Mouse (Mus musculus): ENCODE measurements at regions not wholly inside any gene's neighbourhood (a gene's known extent, or its start where the extent isn't known, plus 50 kb on each side); places are given as distances from the start of the nearest gene placed in this dataset.

DNA sequence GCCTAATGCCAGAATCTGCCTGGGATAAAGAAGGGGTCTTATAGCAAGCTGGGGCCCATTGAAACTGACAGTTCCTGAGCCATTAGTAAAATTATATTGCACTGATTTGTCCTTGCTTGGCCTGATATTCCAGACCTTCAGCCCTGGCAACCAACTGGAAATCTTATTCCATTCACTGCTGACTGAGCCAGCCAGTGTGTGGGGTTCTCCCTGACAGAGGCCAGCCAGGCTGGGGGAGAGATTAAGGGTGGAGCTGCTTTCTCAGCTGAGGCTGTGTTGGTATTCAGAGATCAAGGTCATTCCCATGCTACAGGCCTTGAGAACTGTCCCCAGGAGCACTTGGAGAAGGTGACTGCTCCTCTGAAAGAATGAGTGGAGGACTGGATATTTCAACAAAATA, 226.9 kb downstream of the Ar start:
- DNase-seq, result peak in 1 of 2 experiments; percentile 0

DNA sequence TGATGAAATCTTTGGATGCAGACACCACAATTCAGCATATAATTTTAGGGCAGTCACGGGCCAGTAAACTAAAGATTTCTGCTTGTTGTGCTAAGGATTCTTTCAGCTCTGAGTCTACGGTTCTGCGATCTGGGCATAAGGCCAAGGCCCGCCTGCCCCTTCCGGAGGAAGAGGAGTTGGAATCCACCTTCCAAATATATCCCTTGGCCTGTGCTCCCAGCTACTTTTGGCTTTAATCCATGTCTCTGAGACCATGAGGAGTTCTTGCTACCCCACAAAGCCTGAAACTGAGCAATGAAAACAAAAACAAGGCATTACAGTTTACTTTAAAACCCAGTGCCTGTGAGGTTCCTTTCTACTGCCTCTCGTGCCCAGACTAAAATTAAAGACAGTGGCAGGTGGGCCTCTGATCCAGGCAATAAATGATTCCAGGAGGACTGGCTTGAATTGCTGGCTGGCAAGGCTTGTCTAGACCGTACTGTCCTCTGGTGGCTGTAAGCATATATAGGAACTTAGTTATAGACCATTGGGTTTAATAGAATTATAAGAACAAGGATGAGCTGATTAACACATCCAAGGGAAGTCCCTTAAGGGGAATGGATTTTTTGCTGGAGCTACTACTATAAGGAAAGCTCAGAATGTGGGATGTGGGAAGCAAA, 231.8 kb downstream of the Ar start:
- DNase-seq, result peak; percentile 66 to 71

DNA sequence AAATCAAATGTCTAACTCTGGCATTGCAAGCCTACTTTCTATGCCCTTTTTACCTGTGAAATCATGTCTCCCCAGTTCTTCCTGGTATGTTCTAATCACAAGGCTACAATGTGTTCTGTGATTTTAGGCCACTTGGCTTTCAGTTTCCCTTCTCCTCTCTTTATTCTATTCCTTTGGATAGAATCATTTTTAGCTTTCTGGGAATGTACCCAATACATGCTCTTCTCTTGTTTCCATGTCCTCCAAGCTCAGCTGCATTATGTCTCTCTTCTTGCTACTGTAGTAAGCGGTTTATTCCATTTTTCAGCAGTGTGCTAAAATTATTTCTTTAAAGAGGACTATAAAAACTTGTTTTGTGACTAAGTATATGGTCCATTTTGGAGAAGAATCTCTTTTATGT, 235.4 kb downstream of the Ar start:
- DNase-seq, result no peak

DNA sequence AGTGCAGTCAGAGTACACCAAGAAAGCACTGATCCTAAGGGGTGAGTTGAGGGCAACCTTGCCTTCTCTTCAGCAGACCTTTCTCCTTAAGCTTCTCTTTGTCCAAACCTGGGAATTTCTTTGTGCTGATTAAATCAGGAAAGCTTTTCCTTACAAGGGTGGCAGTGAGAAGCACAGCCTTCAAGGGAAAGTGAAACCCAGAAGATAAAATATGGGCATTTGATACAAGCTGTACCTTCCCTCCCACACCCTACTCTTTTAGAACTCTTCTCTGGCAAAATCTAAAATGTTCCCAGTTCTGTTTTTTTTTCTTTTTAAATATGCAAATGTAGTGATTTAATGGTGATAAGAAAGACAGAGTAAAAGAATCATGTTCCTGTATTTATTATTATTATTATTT, 243.8 kb downstream of the Ar start:
- no peak for DNase-seq

DNA sequence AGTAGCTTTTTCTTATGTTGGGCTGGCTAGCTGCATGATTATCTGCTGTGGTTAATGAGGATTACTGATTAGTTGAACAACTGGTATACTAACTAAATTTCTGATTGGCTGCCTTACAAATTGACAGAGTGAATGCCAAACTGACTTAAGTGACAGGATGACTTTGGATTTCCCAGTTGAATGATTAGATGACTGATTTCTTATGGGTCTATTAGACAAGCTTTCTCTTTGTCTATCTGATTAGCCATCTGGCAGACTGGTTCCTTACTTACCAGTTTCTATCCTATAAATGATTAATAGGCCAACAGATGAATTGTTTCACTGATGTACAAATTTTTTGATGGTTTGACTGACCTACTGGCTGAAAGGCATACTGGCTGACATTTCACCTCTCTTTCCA, 260.5 kb downstream of the Ar start:
- DNase-seq, result no peak

DNA sequence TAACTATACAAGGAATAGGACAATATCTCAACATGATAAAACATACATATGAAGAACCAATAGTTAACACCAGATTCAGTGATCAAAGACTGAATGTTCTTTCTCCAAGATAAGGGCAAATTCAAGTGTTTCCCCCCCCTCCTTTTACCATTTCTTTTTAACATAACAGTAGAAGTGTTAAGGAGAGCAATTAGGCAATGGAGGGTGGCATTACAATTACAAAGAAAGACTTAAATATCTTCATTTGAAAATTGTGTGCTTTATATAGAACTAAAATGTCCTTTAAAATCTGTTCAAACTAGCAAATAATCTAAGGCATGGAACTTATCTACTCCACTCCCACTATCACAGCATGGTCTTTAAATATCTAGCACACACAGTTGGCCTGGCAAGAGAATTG, 270.9 kb downstream of the Ar start:
- no peak for DNase-seq

DNA sequence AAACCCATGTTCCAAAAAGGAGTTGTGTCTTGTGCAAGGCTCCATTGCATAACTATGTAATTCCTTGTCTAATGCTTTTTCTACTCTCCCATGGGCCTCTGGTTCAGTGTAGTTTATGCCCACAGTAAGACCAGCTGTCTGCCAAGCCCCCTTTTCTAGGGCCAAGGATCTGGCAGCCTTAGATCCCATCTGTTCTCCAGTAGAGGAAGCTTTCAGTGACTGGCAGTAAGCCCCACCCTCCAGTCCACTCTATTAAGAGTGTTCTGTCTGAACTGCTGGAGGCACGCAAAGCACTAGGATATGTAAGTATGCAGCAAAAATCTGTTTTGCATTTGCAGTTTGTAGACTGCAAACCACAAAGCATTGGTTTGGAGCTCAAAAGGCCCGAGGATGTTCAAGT, 303.5 kb downstream of the Ar start:
- peak; percentile 66 to 67 for DNase-seq

DNA sequence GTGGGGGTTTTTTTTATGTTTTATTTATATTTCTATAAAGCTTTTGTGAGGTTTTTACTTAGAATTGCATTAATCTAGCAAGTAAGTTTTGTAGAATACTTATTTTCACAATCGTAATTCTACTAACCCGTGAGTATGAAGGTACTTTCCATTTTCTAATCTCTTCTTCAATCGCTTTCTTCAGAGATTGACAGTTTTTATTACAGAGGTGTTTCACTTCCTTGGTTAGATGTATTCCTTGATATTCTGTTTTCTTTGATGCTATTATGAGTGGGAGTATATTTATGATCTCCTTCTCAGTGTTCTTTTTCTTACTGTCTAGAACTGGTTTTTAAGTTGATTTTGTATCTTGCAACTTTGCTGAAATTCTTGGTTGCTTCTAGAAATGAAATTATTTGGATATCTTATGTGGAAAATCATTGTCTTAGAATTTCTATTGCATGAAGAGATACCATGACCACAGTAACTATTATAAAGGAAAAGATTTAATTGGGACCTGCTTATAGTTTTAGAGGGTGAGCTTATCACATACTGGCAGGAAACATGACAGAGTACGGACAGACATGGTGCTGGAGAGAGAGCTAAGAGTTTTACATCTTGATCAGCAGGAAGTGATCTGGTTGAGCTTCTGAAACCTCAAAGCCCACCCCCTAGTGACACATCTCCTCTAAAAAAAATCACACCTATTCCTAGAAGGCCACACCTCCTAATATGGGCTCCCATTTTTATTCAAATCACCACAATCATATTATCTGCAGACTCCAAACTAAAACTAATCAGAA, 328.1 kb downstream of the Ar start:
- no peak for DNase-seq
